Mouse (Mus musculus) liver, embryonic 16.5 days (tissue): ENCODE measurements around the gene 3110009E18Rik. TPM values are rescaled to one million over a fixed set of nuclear protein-coding genes. Genes with fewer than 3 reads are reported as not detected.

Experiments
- ATAC-seq: fragments of 200-750 bp; cut with Nextera tagmentation; 2 replicates; pipeline ENCODE4 v1.8.0; 2017; ENCODE audit warnings: low read depth, mild to moderate bottlenecking, moderate number of reproducible peaks, moderate library complexity
- H3K27ac ChIP-seq: fragments of 300-500 bp; sonication (generic); 2 replicates; pipeline ENCODE4 v1.5.1; 2014; ENCODE audit warnings: mild to moderate bottlenecking, low read length
- H3K27me3 ChIP-seq: fragments of 300-500 bp; sonication (generic); 2 replicates; pipeline ENCODE4 v1.6.1; 2014; ENCODE audit warnings: low read depth, low read length, mixed read lengths; ENCODE audit not compliant: control insufficient read depth, insufficient read depth
- H3K36me3 ChIP-seq: fragments of 300-500 bp; sonication (generic); 2 replicates; pipeline ENCODE4 v1.6.1; 2014; ENCODE audit warnings: mild to moderate bottlenecking; ENCODE audit not compliant: control insufficient read depth, insufficient read depth
- H3K4me1 ChIP-seq: fragments of 300-500 bp; sonication (generic); 2 replicates; pipeline ENCODE4 v1.6.1; 2014; ENCODE audit warnings: low read depth, low read length, mixed read lengths; ENCODE audit not compliant: control insufficient read depth
- H3K4me2 ChIP-seq: fragments of 300-500 bp; sonication (generic); 2 replicates; pipeline ENCODE4 v1.6.1; 2014; ENCODE audit warnings: low read depth, low read length, mixed read lengths
- H3K4me3 ChIP-seq: fragments of 300-500 bp; sonication (generic); 2 replicates; pipeline ENCODE4 v1.5.1; 2014; ENCODE audit warnings: low read depth, mild to moderate bottlenecking, low read length
- H3K9ac ChIP-seq: fragments of 300-500 bp; sonication (generic); 2 replicates; pipeline ENCODE4 v1.6.1; 2014; ENCODE audit warnings: low read depth, low read length
- H3K9me3 ChIP-seq: fragments of 300-500 bp; sonication (generic); replicated peaks from 2 replicates; pipeline ENCODE4 v1.6.1; 2016; ENCODE audit warnings: low read length; ENCODE audit not compliant: control insufficient read depth
- WGBS: fragments of 180-500 bp; shearing (Covaris S2); extraction: QIAGEN DNeasy Blood & Tissue Kit; methylation state at CpG from one replicate; pipeline ENCODE4 v1.1.7; 2014; ENCODE audit not compliant: insufficient replicate concordance; 5-methylcytosine and 5-hydroxymethylcytosine counted together
- polyA plus RNA-seq: library from polyadenylated mRNA; unstranded; fragments of >200 nt; fragmentation: Nextera tagmentation; extraction: Ambion mirVana; gene quantifications from 2 replicates; pipeline ENCODE4 v1.2.1, GENCODE M21; 2015

Gene 3110009E18Rik
- polyA plus RNA-seq, 1 experiment from 2014 or later, result 4.8 TPM

- no peaks in the 10 kb centered on the region for H3K36me3 ChIP-seq
- H3K9ac ChIP-seq, result no peak overlapping the region
- WGBS, result 67% methylated on average over 6 of the region's 6 CpGs
- ATAC-seq, result no peak
- H3K27ac ChIP-seq, result no peak overlapping the region
- no peaks in the 10 kb centered on the region for H3K9me3 ChIP-seq
- peaks cover 13% of the 10 kb centered on the region for H3K4me1 ChIP-seq
- H3K27me3 ChIP-seq, result no peaks in the 10 kb centered on the region
- no peak overlapping the region for H3K4me2 ChIP-seq
- no peak overlapping the region for H3K4me3 ChIP-seq
Observed at GRCm38 (mm10) chr1:120125471-120125870, 4.5 kb downstream of the 3110009E18Rik start.

DNA sequence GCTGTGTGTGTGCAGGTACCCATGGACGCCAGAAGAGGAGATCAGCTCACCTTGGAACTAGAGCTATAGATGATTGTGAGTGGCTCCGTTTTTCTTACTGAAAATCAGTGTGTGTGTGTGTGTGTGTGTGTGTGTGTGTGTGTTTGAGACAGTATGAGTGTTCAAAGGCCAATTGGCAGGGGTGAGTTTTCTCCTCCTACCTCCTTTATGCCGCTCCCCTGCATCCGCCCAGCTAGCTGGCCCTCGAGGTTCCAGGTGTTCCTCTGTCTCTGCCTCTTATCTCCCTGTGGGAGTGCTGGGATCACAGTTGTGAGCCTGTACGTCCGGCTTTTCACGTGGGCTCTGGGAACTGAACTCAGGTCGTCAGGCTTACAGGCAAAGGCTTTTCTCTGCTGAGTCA, 5.3 kb downstream of the 3110009E18Rik start:
- H3K27me3 ChIP-seq, result no peaks in the 10 kb centered on the region
- no peak overlapping the region for H3K9ac ChIP-seq
- H3K9me3 ChIP-seq, result no peaks in the 10 kb centered on the region
- peaks cover 12% of the 10 kb centered on the region for H3K4me1 ChIP-seq
- WGBS, result 54% methylated on average over 9 of the region's 9 CpGs
- H3K27ac ChIP-seq, result no peak overlapping the region
- no peak overlapping the region for H3K4me3 ChIP-seq
- ATAC-seq, result no peak
- no peak overlapping the region for H3K4me2 ChIP-seq
- no peaks in the 10 kb centered on the region for H3K36me3 ChIP-seq

- WGBS, result 54% methylated on average over 1 of the region's 1 CpGs
- Histone ChIP-seq H3K9me3 (no peaks in the 10 kb centered on the region), H3K36me3 (no peaks in the 10 kb centered on the region), H3K27ac (no peak overlapping the region), H3K4me2 (no peak overlapping the region), H3K4me1 (no peaks in the 10 kb centered on the region), H3K27me3 (no peaks in the 10 kb centered on the region), H3K9ac (no peak overlapping the region), H3K4me3 (no peak overlapping the region)
- no peak for ATAC-seq
Observed at GRCm38 (mm10) chr1:120132376-120132775, 11.4 kb downstream of the 3110009E18Rik start.

DNA sequence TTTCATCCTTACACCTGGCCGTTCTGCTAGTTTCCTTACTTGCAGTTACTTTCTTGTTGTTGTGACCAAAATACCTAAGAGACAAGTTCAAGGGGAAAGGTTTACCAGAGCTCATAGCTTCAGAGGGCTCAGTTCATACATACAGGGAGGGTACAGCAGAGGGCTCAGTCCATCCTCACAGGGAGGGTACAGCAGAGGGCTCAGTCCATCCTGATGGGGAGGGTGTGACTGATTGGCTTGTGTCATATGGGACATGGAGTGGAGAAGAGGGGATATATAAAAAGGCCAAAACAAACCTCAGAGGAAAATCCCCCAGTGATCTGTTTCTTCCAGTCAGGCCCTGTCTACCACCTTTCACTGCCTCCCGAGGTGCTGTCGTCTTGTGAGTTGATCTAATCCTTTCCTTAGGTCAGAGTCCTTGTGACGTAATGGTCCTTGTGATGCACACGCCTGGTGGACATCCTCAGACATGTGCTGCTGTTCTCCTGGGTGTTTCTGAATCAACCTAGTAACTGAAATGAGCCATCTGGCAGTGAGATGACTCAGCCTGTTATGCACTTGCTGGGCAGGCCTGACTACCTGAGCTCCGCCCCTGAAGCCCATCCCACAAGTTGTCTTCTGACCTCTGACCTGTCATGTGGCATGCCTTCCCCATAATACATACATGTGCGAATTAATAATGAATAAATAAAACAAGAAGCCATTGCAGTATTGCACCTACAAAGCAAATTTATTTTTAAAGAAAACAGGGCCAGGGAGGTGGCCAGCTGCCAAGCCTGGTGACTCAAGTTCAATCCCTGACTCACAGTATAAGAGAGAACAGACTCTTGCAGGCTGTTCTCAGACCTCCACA, 15.2 kb downstream of the 3110009E18Rik start:
- Histone ChIP-seq H3K4me3 (no peak overlapping the region), H3K27ac (no peak overlapping the region)
- no peak for ATAC-seq

GRCm38 (mm10) chr1:120138923-120139540, 18.0 kb downstream of the 3110009E18Rik start:
- 47% methylated on average over 7 of the region's 7 CpGs for WGBS
- ATAC-seq, result no peak
- H3K4me3 ChIP-seq, result no peak overlapping the region
- H3K9me3 ChIP-seq, result no peaks in the 10 kb centered on the region
- H3K27ac ChIP-seq, result no peak overlapping the region
- H3K9ac ChIP-seq, result no peak overlapping the region
- H3K4me2 ChIP-seq, result no peak overlapping the region
- H3K36me3 ChIP-seq, result no peaks in the 10 kb centered on the region
- H3K27me3 ChIP-seq, result no peaks in the 10 kb centered on the region
- no peaks in the 10 kb centered on the region for H3K4me1 ChIP-seq

More for the DNA sequence above, 15.2 kb downstream of the 3110009E18Rik start:
- 57% methylated on average over 7 of the region's 7 CpGs for WGBS
- H3K9me3 ChIP-seq, result no peaks in the 10 kb centered on the region
- no peak overlapping the region for H3K4me2 ChIP-seq
- no peaks in the 10 kb centered on the region for H3K4me1 ChIP-seq
- H3K9ac ChIP-seq, result no peak overlapping the region
- H3K36me3 ChIP-seq, result no peaks in the 10 kb centered on the region
- no peaks in the 10 kb centered on the region for H3K27me3 ChIP-seq

GRCm38 (mm10) chr1:120140144-120140693, 19.2 kb downstream of the 3110009E18Rik start:
- Histone ChIP-seq H3K27ac (no peak overlapping the region), H3K4me2 (no peak overlapping the region), H3K4me1 (no peaks in the 10 kb centered on the region), H3K4me3 (no peak overlapping the region), H3K9ac (no peak overlapping the region), H3K9me3 (no peaks in the 10 kb centered on the region), H3K27me3 (no peaks in the 10 kb centered on the region), H3K36me3 (no peaks in the 10 kb centered on the region)
- no peak for ATAC-seq
- 58% methylated on average over 9 of the region's 9 CpGs for WGBS

GRCm38 (mm10) chr1:120142551-120142950, 21.6 kb downstream of the 3110009E18Rik start:
- Histone ChIP-seq H3K4me2 (no peak overlapping the region), H3K9me3 (no peaks in the 10 kb centered on the region), H3K4me3 (no peak overlapping the region), H3K36me3 (no peaks in the 10 kb centered on the region), H3K4me1 (no peaks in the 10 kb centered on the region), H3K9ac (no peak overlapping the region), H3K27ac (no peak overlapping the region), H3K27me3 (no peaks in the 10 kb centered on the region)
- ATAC-seq, result no peak
- 69% methylated on average over 5 of the region's 5 CpGs for WGBS

- WGBS, result 73% methylated on average over 8 of the region's 8 CpGs
- Histone ChIP-seq H3K27me3 (no peaks in the 10 kb centered on the region), H3K9ac (no peak overlapping the region), H3K4me1 (no peaks in the 10 kb centered on the region), H3K4me2 (no peak overlapping the region), H3K4me3 (no peak overlapping the region), H3K9me3 (no peaks in the 10 kb centered on the region), H3K36me3 (no peaks in the 10 kb centered on the region), H3K27ac (no peak overlapping the region)
- no peak for ATAC-seq
Observed at GRCm38 (mm10) chr1:120145527-120146216, 24.7 kb downstream of the 3110009E18Rik start.
